Mouse (Mus musculus): ENCODE measurements around the gene Gucy2c. TPM values are rescaled to one million over a fixed set of nuclear protein-coding genes. Genes with fewer than 3 reads are reported as not detected.

Gene Gucy2c
- total and polyA plus RNA-seq, 2 experiments from 2014 or later, result 0.28 to 0.52 TPM

DNA sequence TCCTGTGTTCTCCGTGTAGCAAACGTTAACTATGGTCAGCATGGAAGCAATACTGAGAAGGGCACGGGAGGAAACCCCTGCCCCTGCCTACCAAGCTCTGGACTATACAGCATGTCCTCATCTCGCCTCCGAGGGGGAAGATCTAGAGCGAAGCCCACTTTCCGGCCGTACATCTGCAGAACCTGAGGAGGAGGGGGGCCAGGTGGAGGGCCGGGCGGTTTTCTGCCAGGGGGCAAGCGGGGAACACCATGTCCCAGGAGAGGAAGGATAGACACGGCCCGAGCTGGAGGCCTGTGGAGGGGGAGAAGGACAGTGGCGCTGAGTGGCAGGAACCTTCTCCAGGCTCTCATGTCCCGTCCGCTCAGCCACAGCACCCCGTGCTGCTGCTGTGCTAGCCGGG, 39.5 kb upstream of the Gucy2c start:
- TF ChIP-seq CTCF (IDR thresholded peaks at IDR 0.05; ENCODE audit: low read depth), result no peak
- WGBS, result 99% methylated on average over 18 of the region's 18 CpGs
- ATAC-seq, result no peak
- no peak overlapping the region for H3K27ac ChIP-seq
- H3K36me3 ChIP-seq (ENCODE audit: insufficient read depth, low read length), result peaks cover 67% of the 10 kb centered on the region
- H3K27me3 ChIP-seq (ENCODE audit: insufficient read depth, low read length), result no peaks in the 10 kb centered on the region
- no peaks in the 10 kb centered on the region for H3K4me1 ChIP-seq (ENCODE audit: insufficient read depth, low read length)
- no peak overlapping the region for H3K4me2 ChIP-seq (ENCODE audit: low read depth, low read length)
- no peak overlapping the region for H3K9ac ChIP-seq (replicated peaks; ENCODE audit: low read length)
- no peak for DNase-seq (ENCODE audit: low spot score)
- H3K9me3 ChIP-seq (ENCODE audit: low read length), result no peaks in the 10 kb centered on the region
- no peak overlapping the region for H3K4me3 ChIP-seq (ENCODE audit: low read length)

DNA sequence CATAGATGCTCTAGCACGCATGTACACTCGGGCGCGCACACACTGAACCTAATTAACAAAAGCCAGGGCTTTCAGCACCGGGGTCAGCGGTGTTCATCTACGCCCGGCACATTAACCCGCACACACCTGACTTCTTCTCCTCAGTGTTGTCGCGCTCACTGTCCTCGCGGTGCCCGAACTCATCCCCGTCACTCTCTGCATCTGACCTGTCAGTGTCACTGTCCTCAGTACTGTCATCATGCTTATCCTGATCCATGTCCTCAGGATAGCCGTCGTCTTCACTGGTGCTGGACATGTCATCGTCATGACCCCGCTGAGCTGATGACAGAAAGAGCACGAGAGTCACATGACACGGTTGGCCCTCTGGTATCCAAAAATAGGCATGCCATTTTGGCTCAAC, 38.8 kb upstream of the Gucy2c start:
- Histone ChIP-seq H3K4me1 (ENCODE audit: insufficient read depth, low read length) (no peaks in the 10 kb centered on the region), H3K4me3 (ENCODE audit: low read length) (no peak overlapping the region), H3K36me3 (ENCODE audit: insufficient read depth, low read length) (peaks cover 74% of the 10 kb centered on the region), H3K27me3 (ENCODE audit: insufficient read depth, low read length) (no peaks in the 10 kb centered on the region), H3K9me3 (ENCODE audit: low read length) (no peaks in the 10 kb centered on the region), H3K4me2 (ENCODE audit: low read depth, low read length) (no peak overlapping the region), H3K9ac (replicated peaks; ENCODE audit: low read length) (no peak overlapping the region), H3K27ac (no peak overlapping the region)
- no peak for ATAC-seq
- 97% methylated on average over 21 of the region's 21 CpGs for WGBS
- DNase-seq (ENCODE audit: low spot score), result no peak
- no peak for TF ChIP-seq CTCF (IDR thresholded peaks at IDR 0.05; ENCODE audit: low read depth)

DNA sequence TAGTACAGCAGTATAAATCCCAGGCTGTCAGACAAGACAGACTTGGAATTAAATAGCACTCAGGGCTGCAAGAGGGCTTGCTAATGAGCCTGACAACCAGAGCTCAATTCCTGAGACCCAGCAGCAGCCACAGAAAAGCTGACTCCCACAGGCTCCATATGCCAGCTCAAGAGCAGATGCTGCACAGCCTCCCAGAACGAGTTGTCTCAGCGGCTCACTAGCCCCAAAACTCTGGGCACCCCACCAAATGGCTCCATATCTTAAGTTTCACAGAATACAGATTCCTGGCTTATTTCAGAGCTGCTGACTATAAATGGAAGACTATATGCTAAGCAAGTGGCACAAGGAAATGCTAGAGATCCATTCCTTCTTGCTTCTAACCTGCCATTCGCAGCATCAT, 36.0 kb upstream of the Gucy2c start:
- no peak overlapping the region for H3K27ac ChIP-seq
- 83% methylated on average over 3 of the region's 3 CpGs for WGBS
- H3K9me3 ChIP-seq (ENCODE audit: low read length), result no peaks in the 10 kb centered on the region
- H3K4me1 ChIP-seq (ENCODE audit: insufficient read depth, low read length), result no peaks in the 10 kb centered on the region
- DNase-seq (ENCODE audit: low spot score), result no peak
- no peak overlapping the region for H3K4me3 ChIP-seq (ENCODE audit: low read length)
- H3K9ac ChIP-seq (replicated peaks; ENCODE audit: low read length), result no peak overlapping the region
- ATAC-seq, result no peak
- peaks cover 77% of the 10 kb centered on the region for H3K36me3 ChIP-seq (ENCODE audit: insufficient read depth, low read length)
- no peak overlapping the region for H3K4me2 ChIP-seq (ENCODE audit: low read depth, low read length)
- no peak for TF ChIP-seq CTCF (IDR thresholded peaks at IDR 0.05; ENCODE audit: low read depth)
- no peaks in the 10 kb centered on the region for H3K27me3 ChIP-seq (ENCODE audit: insufficient read depth, low read length)

DNA sequence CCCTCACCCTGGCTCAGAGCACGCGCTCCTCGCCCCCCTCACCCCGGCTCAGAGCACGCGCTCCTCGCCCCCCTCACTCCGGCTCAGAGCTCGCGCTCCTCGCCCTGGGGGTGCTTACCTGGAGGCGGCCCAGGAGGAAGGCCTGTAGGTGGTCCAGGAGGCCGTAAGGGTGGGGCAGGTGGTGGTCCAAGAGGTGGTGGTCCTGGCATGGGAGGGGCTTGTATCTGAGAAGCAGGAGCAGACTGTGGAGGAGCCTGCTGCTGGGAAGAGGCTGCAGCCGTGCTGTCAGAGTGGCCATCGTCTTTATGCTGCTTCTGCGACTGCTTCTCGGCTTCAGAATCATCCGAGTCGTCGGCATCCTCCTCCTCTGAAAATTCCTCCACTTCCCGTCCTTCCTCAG, 35.3 kb upstream of the Gucy2c start:
- no peak for TF ChIP-seq CTCF (IDR thresholded peaks at IDR 0.05; ENCODE audit: low read depth)
- Histone ChIP-seq H3K27me3 (ENCODE audit: insufficient read depth, low read length) (no peaks in the 10 kb centered on the region), H3K27ac (no peak overlapping the region), H3K36me3 (ENCODE audit: insufficient read depth, low read length) (peaks cover 78% of the 10 kb centered on the region), H3K4me3 (ENCODE audit: low read length) (no peak overlapping the region), H3K4me1 (ENCODE audit: insufficient read depth, low read length) (no peaks in the 10 kb centered on the region), H3K9me3 (ENCODE audit: low read length) (no peaks in the 10 kb centered on the region), H3K4me2 (ENCODE audit: low read depth, low read length) (no peak overlapping the region), H3K9ac (replicated peaks; ENCODE audit: low read length) (no peak overlapping the region)
- DNase-seq (ENCODE audit: low spot score), result no peak
- WGBS, result 94% methylated on average over 21 of the region's 21 CpGs
- ATAC-seq, result no peak

DNA sequence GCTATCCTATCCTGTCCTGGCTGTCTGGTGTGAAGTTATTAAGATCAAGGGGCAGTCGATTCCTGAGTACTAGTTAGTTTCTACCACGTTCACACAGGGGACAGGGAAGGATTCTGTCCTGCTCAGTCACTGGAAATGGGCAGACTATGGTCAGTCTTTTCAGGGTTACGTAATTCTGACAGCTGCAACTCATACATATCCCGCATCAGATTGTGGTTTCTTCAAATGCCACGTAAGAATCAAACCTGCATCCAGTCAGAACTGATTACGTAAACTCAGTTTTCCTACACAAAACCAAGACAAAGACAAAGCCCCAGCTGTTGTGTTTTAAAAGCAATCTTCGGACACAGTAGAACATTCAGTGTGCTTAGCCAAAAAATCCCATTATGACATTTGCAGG, 33.8 kb upstream of the Gucy2c start:
- Histone ChIP-seq H3K4me3 (ENCODE audit: low read length) (no peak overlapping the region), H3K27ac (no peak overlapping the region), H3K4me2 (ENCODE audit: low read depth, low read length) (no peak overlapping the region), H3K4me1 (ENCODE audit: insufficient read depth, low read length) (no peaks in the 10 kb centered on the region), H3K9me3 (ENCODE audit: low read length) (no peaks in the 10 kb centered on the region), H3K36me3 (ENCODE audit: insufficient read depth, low read length) (peaks cover 65% of the 10 kb centered on the region), H3K9ac (replicated peaks; ENCODE audit: low read length) (no peak overlapping the region), H3K27me3 (ENCODE audit: insufficient read depth, low read length) (no peaks in the 10 kb centered on the region)
- WGBS, result 95% methylated on average over 7 of the region's 7 CpGs
- no peak for DNase-seq (ENCODE audit: low spot score)
- TF ChIP-seq CTCF (IDR thresholded peaks at IDR 0.05; ENCODE audit: low read depth), result no peak
- no peak for ATAC-seq

DNA sequence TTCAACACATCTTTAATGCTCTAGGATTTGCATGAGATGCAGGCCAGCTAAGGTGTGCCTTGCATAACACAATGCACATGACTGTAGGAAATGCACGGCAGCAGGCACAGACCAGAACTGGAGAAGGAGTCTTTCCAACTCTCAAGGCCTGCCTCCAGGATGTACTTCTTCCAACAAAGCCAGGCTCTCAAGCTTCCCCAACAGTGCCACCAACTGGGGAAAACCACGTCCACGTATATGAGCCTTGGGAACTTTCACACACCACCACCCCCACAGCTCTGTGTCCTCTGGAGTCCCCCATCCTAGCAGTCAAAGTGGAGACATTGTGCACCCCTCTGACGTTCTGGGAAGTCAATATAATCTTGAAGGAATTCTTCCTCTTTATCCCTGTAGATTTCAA, 31.6 kb upstream of the Gucy2c start:
- H3K36me3 ChIP-seq (ENCODE audit: insufficient read depth, low read length), result peaks cover 45% of the 10 kb centered on the region
- 38% methylated on average over 4 of the region's 4 CpGs for WGBS

DNA sequence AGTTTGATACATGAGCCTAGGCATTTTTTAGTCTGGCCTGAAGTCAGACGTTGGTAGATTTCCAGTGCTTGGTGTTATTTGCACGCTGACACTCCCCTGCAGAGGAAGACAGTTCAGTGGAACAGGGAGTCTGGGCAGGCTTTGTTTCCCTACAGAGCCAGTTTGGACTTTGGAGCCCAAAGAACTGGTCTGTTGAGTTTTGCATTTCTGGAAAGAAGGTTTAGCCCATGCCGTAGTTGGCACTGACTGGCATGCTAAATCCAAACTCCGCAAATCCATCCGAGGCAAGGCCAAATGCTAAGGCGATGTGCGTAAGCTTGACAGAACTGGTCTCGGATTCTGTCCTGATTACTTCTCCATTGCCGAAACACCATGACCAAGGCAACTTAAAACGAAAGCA, 29.6 kb upstream of the Gucy2c start:
- WGBS, result 90% methylated on average over 10 of the region's 10 CpGs
- no peaks in the 10 kb centered on the region for H3K9me3 ChIP-seq (ENCODE audit: low read length)
- TF ChIP-seq CTCF (IDR thresholded peaks at IDR 0.05; ENCODE audit: low read depth), result no peak
- no peak overlapping the region for H3K9ac ChIP-seq (replicated peaks; ENCODE audit: low read length)
- H3K27ac ChIP-seq, result no peak overlapping the region
- ATAC-seq (no peak), DNase-seq (ENCODE audit: low spot score) (no peak)
- H3K4me1 ChIP-seq (ENCODE audit: insufficient read depth, low read length), result peaks cover 11% of the 10 kb centered on the region
- peaks cover 29% of the 10 kb centered on the region for H3K36me3 ChIP-seq (ENCODE audit: insufficient read depth, low read length)
- H3K4me3 ChIP-seq (ENCODE audit: low read length), result no peak overlapping the region
- H3K4me2 ChIP-seq (ENCODE audit: low read depth, low read length), result no peak overlapping the region
- no peaks in the 10 kb centered on the region for H3K27me3 ChIP-seq (ENCODE audit: insufficient read depth, low read length)

More for the DNA sequence above, 31.6 kb upstream of the Gucy2c start:
- Histone ChIP-seq H3K27ac (no peak overlapping the region), H3K9me3 (ENCODE audit: low read length) (no peaks in the 10 kb centered on the region), H3K4me2 (ENCODE audit: low read depth, low read length) (no peak overlapping the region), H3K4me1 (ENCODE audit: insufficient read depth, low read length) (peaks cover 11% of the 10 kb centered on the region), H3K9ac (replicated peaks; ENCODE audit: low read length) (no peak overlapping the region), H3K4me3 (ENCODE audit: low read length) (no peak overlapping the region), H3K27me3 (ENCODE audit: insufficient read depth, low read length) (no peaks in the 10 kb centered on the region)
- TF ChIP-seq CTCF (IDR thresholded peaks at IDR 0.05; ENCODE audit: low read depth), result no peak
- DNase-seq (ENCODE audit: low spot score) (no peak), ATAC-seq (no peak)
